Mouse (Mus musculus) hindbrain, embryonic 16.5 days (tissue): ENCODE results near the gene 1700028J19Rik. TPM values are rescaled to one million over a fixed set of nuclear protein-coding genes. Genes with fewer than 3 reads are reported as not detected.
A peak's percentile ranks its signal among the peaks of the same experiment; 100 is the strongest.

ENCODE experiments used
- ATAC-seq: fragments of 200-750 bp; cut with Nextera tagmentation; 2 replicates; pipeline ENCODE4 v1.8.0; 2017; ENCODE audit warnings: moderate TSS enrichment, moderate library complexity
- H3K27ac ChIP-seq: fragments of 300-500 bp; sonication (generic); 2 replicates; pipeline ENCODE4 v1.5.1; 2014; ENCODE audit warnings: low read depth, mild to moderate bottlenecking, control low read depth, low read length, moderate library complexity
- H3K27me3 ChIP-seq: fragments of 300-500 bp; sonication (generic); replicated peaks from 2 replicates; pipeline ENCODE4 v1.6.1; 2014; ENCODE audit warnings: low read length; ENCODE audit not compliant: control insufficient read depth, insufficient read depth
- H3K36me3 ChIP-seq: fragments of 300-500 bp; sonication (generic); 2 replicates; pipeline ENCODE4 v1.6.1; 2014; ENCODE audit warnings: mild to moderate bottlenecking, low read length, moderate library complexity, mixed read lengths; ENCODE audit not compliant: control insufficient read depth, insufficient read depth
- H3K4me1 ChIP-seq: fragments of 300-500 bp; sonication (generic); 2 replicates; pipeline ENCODE4 v1.6.1; 2014; ENCODE audit warnings: low read depth, low read length; ENCODE audit not compliant: control insufficient read depth, insufficient read depth
- H3K4me2 ChIP-seq: fragments of 300-500 bp; sonication (generic); 2 replicates; pipeline ENCODE4 v1.6.1; 2014; ENCODE audit warnings: mild to moderate bottlenecking, low read length, control low read depth, moderate library complexity
- H3K4me3 ChIP-seq: fragments of 300-500 bp; sonication (generic); 2 replicates; pipeline ENCODE4 v1.5.1; 2014; ENCODE audit warnings: mild to moderate bottlenecking, low read length, control low read depth, moderate library complexity
- H3K9ac ChIP-seq: fragments of 300-500 bp; sonication (generic); 2 replicates; pipeline ENCODE4 v1.6.1; 2014; ENCODE audit warnings: low read depth, mild to moderate bottlenecking, control low read depth, low read length, moderate library complexity
- H3K9me3 ChIP-seq: fragments of 300-500 bp; sonication (generic); 2 replicates; pipeline ENCODE4 v1.6.1; 2014; ENCODE audit warnings: mild to moderate bottlenecking, low read length, moderate library complexity; ENCODE audit not compliant: control insufficient read depth
- WGBS: fragments of 180-500 bp; shearing (Covaris S2); extraction: QIAGEN DNeasy Blood & Tissue Kit; methylation state at CpG from one replicate; pipeline ENCODE4 v1.1.7; 2014; 5-methylcytosine and 5-hydroxymethylcytosine counted together
- polyA plus RNA-seq: library from polyadenylated mRNA; unstranded; fragments of >200 nt; fragmentation: Nextera tagmentation; extraction: Ambion mirVana; gene quantifications from 2 replicates; pipeline ENCODE4 v1.2.1, GENCODE M21; 2015

Gene 1700028J19Rik
- 0.67 and 1.7 TPM in 2 replicates for polyA plus RNA-seq

- Histone ChIP-seq H3K27ac (peak within 1 kb of the TSS; percentile 95), H3K4me1 (peaks cover 21% of the 10 kb centered on the region), H3K9me3 (no peaks in the 10 kb centered on the region), H3K9ac (peak within 1 kb of the TSS; percentile 92), H3K27me3 (no peaks in the 10 kb centered on the region), H3K4me3 (peak within 1 kb of the TSS; percentile 84), H3K36me3 (peaks cover 18% of the 10 kb centered on the region), H3K4me2 (peak within 1 kb of the TSS; percentile 86)
- under 1% methylated on average over 62 of the region's 62 CpGs for WGBS
- peak; percentile 87 for ATAC-seq
Observed at GRCm38 (mm10) chr7:44246055-44246983, at the start of gene 1700028J19Rik, which contains the start of gene 2410002F23Rik. 1700028J19Rik (minus strand) TSS chr7:44246695. 2410002F23Rik (plus strand) TSS chr7:44246722.

DNA sequence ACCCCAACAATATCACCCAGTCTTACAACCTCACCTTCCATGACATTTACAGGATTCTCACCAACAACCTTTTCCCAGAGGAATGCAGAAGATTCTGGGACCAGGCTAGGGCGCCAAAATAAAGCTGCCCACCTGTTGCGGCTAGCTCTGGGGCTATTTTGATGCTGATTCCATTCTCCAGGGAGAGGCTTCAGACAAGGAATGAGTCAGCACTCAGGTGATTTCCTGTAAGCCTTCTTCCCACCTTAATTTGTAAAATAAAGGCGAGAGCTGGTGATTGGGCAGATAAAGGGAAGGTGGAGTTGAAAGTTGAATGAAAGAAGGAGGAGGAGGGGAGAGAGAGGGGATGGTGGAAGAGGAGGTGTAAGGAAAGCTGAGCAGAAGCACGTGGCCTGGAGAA, 44.9 kb upstream of the 1700028J19Rik start:
- ATAC-seq = no peak
- Histone ChIP-seq H3K9ac (no peak overlapping the region), H3K27me3 (peaks cover 3% of the 10 kb centered on the region; the same call in 1 of the 2 replicates), H3K27ac (no peak overlapping the region), H3K9me3 (peaks cover 8% of the 10 kb centered on the region), H3K4me3 (no peak overlapping the region), H3K4me2 (no peak overlapping the region), H3K36me3 (no peaks in the 10 kb centered on the region), H3K4me1 (no peaks in the 10 kb centered on the region)
- WGBS = 47% methylated on average over 4 of the region's 4 CpGs

DNA sequence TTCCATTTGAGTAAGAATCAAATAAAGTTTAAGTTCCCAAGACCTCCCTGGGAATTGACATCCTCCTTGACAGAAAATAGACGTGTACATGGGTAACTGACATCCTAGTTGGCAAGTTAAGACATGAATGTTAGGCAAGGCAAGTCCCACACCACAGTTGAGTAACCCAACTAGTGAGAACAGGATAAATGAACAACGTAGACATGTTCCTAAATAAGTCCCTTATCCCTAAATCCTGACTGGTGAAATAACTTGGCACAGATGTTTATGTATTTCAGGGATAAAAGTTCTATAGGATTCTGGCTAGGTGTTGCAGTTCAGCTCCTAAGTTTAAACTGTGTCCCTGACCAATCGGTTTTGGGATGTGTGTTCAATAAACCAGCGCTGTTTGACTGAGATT, 44.5 kb upstream of the 1700028J19Rik start:
- H3K4me2 ChIP-seq = no peak overlapping the region
- H3K9me3 ChIP-seq = peaks cover 8% of the 10 kb centered on the region
- no peaks in the 10 kb centered on the region for H3K4me1 ChIP-seq
- WGBS = 78% methylated on average over 4 of the region's 4 CpGs
- no peaks in the 10 kb centered on the region for H3K36me3 ChIP-seq
- H3K4me3 ChIP-seq = no peak overlapping the region
- no peak overlapping the region for H3K9ac ChIP-seq
- H3K27me3 ChIP-seq = peaks cover 3% of the 10 kb centered on the region; the same call in 1 of the 2 replicates
- H3K27ac ChIP-seq = no peak overlapping the region
- ATAC-seq = no peak

DNA sequence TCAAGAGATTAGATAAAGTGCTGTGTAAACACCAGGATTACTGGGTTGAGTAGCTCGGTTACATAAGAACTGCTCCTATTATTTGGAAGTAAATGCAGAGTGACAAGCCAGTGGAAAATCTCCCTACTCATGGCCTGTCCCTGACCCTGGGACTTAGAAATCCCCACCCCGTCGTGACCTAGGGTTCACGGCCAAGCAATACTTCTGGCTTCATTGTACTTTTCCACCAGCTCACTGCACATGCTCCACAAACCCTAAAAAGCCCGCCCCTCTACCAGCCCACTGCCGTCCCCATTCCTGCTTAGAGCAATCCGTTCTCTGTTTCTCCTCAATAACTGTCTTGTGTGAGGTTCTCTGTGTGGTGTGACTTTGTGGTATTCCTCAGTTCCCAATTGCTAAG, 41.3 kb upstream of the 1700028J19Rik start:
- H3K4me1 ChIP-seq = no peaks in the 10 kb centered on the region
- peaks cover 8% of the 10 kb centered on the region for H3K9me3 ChIP-seq
- no peaks in the 10 kb centered on the region for H3K36me3 ChIP-seq
- H3K4me3 ChIP-seq = no peak overlapping the region
- H3K27me3 ChIP-seq = no peaks in the 10 kb centered on the region
- no peak overlapping the region for H3K9ac ChIP-seq
- WGBS = 78% methylated on average over 7 of the region's 7 CpGs
- H3K4me2 ChIP-seq = no peak overlapping the region
- no peak for ATAC-seq
- no peak overlapping the region for H3K27ac ChIP-seq

DNA sequence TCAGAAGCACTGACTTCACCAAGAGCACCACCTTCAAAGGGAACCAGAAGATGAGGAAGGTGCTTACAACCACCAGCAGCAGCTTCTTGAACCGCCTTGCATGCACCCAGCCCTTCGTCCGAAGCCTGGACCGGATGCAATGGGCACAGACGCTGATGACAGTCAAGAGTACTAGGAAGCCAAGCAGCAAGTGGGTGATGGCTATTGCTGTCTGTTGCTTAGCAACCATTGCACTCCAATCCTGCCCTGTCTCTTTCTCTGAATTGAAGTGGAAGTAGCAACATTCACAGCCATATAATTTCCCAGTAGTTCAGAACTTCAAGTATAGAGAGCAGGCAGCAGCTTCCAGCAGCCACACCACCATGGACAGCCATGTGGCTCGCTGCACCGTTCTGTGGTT, 35.1 kb upstream of the 1700028J19Rik start:
- H3K27me3 ChIP-seq = no peaks in the 10 kb centered on the region
- H3K9ac ChIP-seq = no peak overlapping the region
- H3K27ac ChIP-seq = no peak overlapping the region
- H3K4me3 ChIP-seq = no peak overlapping the region
- ATAC-seq = peak; percentile 65
- no peaks in the 10 kb centered on the region for H3K36me3 ChIP-seq
- whole genome bisulfite sequencing = 70% methylated on average over 7 of the region's 7 CpGs
- H3K4me1 ChIP-seq = no peaks in the 10 kb centered on the region
- H3K9me3 ChIP-seq = peaks cover 1% of the 10 kb centered on the region; the same call in 1 of the 2 replicates
- H3K4me2 ChIP-seq = no peak overlapping the region

- H3K4me2 ChIP-seq = no peak overlapping the region
- no peaks in the 10 kb centered on the region for H3K4me1 ChIP-seq
- no peak overlapping the region for H3K4me3 ChIP-seq
- 76% methylated on average over 1 of the region's 1 CpGs for WGBS
- H3K27me3 ChIP-seq = no peaks in the 10 kb centered on the region
- no peaks in the 10 kb centered on the region for H3K9me3 ChIP-seq
- no peaks in the 10 kb centered on the region for H3K36me3 ChIP-seq
- H3K27ac ChIP-seq = no peak overlapping the region
- no peak overlapping the region for H3K9ac ChIP-seq
- ATAC-seq = peak; percentile 63; the same call in 1 of the 2 replicates
Observed at GRCm38 (mm10) chr7:44280959-44281358, 34.5 kb upstream of the 1700028J19Rik start.

DNA sequence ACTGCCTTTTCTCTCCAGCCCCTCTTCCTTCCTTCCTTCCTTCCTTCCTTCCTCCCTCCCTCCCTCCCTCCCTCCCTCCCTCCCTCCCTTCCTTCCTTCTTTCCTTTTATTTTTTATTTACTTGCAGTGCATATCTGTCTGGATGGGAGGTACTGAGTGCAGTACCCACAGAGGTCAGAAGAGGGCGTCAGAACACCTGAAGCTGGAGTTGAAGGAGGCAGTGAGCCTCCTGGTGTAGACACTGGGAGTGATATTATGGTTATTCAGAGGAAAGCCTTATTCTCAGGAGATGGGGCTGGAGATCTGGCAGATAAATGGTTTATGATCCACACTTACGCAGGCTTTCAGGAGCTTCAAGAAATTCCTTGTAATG, 30.7 kb upstream of the 1700028J19Rik start:
- Histone ChIP-seq H3K4me3 (no peak overlapping the region), H3K36me3 (no peaks in the 10 kb centered on the region), H3K27ac (no peak overlapping the region), H3K9me3 (no peaks in the 10 kb centered on the region), H3K27me3 (peaks cover 3% of the 10 kb centered on the region; the same call in 1 of the 2 replicates), H3K9ac (no peak overlapping the region), H3K4me2 (no peak overlapping the region), H3K4me1 (no peaks in the 10 kb centered on the region)
- ATAC-seq = no peak
- WGBS = 33% methylated on average over 2 of the region's 2 CpGs

DNA sequence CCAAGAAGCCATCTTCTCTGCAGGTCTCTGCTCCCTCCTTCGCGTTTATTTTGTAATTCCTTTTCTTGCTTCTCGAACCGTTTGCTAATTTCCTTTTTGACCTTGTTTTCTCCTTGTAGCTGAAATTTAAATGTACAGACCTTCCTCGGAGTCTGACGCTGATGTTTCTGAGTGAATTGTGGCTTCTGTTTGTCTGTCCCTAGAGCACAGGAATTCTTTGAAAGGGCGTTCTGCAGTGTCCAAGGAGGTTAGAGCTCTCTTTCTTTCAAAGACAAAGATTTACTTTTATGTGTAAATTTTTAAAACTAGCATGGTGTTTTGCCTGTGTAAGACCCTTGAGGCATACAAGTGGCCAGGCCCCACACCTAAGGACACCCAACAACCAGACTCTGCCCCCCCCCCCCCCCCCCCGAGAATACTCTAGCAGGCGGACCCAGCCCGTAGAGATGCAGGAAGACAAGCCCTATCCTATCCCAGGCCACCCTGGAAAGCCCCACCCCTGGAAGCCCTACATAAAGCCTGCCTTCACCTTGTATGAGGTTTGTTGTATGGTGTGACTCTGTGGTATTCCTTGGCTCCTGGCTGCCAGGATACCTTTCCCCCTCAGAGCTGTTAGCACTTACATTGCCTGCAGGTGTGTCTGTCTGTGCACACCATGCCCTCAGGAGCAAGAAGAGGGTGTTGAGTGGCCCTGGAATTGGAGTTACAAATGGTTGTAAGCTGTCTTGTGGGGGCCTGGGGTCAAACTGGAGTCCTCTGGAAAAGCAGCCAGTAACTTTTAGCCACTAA, 30.2 kb upstream of the 1700028J19Rik start:
- Histone ChIP-seq H3K4me3 (no peak overlapping the region), H3K9me3 (no peaks in the 10 kb centered on the region), H3K27me3 (peaks cover 3% of the 10 kb centered on the region; the same call in 1 of the 2 replicates), H3K4me1 (no peaks in the 10 kb centered on the region), H3K9ac (no peak overlapping the region), H3K36me3 (no peaks in the 10 kb centered on the region), H3K27ac (no peak overlapping the region), H3K4me2 (no peak overlapping the region)
- no peak for ATAC-seq
- 71% methylated on average over 9 of the region's 10 CpGs for WGBS

DNA sequence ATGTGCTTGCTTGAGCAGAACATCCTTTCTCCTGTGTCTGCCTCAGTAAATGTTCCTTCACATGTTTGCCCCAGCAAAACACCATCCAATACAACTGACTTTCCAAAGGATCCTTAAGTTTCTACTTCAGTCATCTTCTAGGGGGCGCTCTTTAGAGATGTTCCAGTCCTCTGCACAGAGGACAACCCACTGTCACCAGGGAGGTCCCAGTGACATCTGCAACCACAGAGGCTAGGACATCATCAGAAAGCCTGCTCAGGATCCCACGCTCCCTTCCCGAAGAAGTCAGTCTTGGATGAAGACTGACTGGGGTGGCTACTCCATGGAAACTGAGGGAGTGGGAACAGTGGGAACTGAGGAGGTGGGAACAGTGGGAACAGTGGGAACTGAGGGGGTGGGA, 29.1 kb upstream of the 1700028J19Rik start:
- no peak for ATAC-seq
- Histone ChIP-seq H3K9me3 (no peaks in the 10 kb centered on the region), H3K36me3 (no peaks in the 10 kb centered on the region), H3K4me1 (no peaks in the 10 kb centered on the region), H3K9ac (no peak overlapping the region), H3K4me2 (no peak overlapping the region), H3K4me3 (no peak overlapping the region), H3K27me3 (peaks cover 3% of the 10 kb centered on the region; the same call in 1 of the 2 replicates), H3K27ac (no peak overlapping the region)
- 76% methylated on average over 3 of the region's 3 CpGs for WGBS
